Mouse (Mus musculus): Measurements from ENCODE around the gene Cenpp. TPM values are rescaled to one million over a fixed set of nuclear protein-coding genes. Genes with fewer than 3 reads are reported as not detected.

The Cenpp gene
- polyA plus RNA-seq, 2 experiments = 9.9 to 33.0 TPM

GRCm38 (mm10) chr13:49564347-49564746, 88.2 kb downstream of the Cenpp start:
- TF ChIP-seq CTCF (IDR thresholded peaks at IDR 0.05; ENCODE audit: low read depth) = no peak
- TF ChIP-seq EP300 (IDR thresholded peaks at IDR 0.05; ENCODE audit: low read depth) = no peak
- peaks cover 7 to 8% of the 10 kb centered on the region in 2 experiments; a peak in 3 of 4 replicates for H3K4me1 ChIP-seq (replicated peaks; ENCODE audit: control insufficient read depth in 2 of 2, insufficient read depth in 2 of 2, low read length in 1 of 2)
- no peaks in the 10 kb centered on the region for H3K36me3 ChIP-seq (replicated peaks; ENCODE audit: control insufficient read depth, insufficient read depth, low read depth)
- no peaks in the 10 kb centered on the region for H3K27me3 ChIP-seq (ENCODE audit: control insufficient read depth, insufficient read depth, low read length)
- H3K27ac ChIP-seq = no peak overlapping the region
- H3K9me3 ChIP-seq (ENCODE audit: control insufficient read depth, low read length) = no peaks in the 10 kb centered on the region
- DNase-seq (ENCODE audit: low read depth in 3 of 3, low spot score in 3 of 3) = no peak
- peak; percentile 50; the same call in 1 of the 2 replicates for ATAC-seq (ENCODE audit: insufficient read depth)
- WGBS (ENCODE audit: insufficient replicate concordance) = 70% methylated on average over 1 of the region's 1 CpGs
- H3K9ac ChIP-seq (replicated peaks) = no peak overlapping the region
- H3K4me3 ChIP-seq (ENCODE audit: insufficient read depth in 1 of 2, low read depth in 2 of 2, low read length in 2 of 2) = no peak overlapping the region
- H3K4me2 ChIP-seq (ENCODE audit: low read depth) = no peak overlapping the region

- no peaks in the 10 kb centered on the region for H3K9me3 ChIP-seq (ENCODE audit: control insufficient read depth, low read length)
- no peak overlapping the region for H3K4me2 ChIP-seq (ENCODE audit: low read depth)
- H3K36me3 ChIP-seq (replicated peaks; ENCODE audit: control insufficient read depth, insufficient read depth, low read depth) = no peaks in the 10 kb centered on the region
- H3K27ac ChIP-seq = no peak overlapping the region
- TF ChIP-seq EP300 (IDR thresholded peaks at IDR 0.05; ENCODE audit: low read depth) = peak; percentile 38; the same call in 1 of the 2 replicates
- TF ChIP-seq CTCF (IDR thresholded peaks at IDR 0.05; ENCODE audit: low read depth) = no peak
- H3K9ac ChIP-seq (replicated peaks) = no peak overlapping the region
- no peak overlapping the region for H3K4me3 ChIP-seq (ENCODE audit: insufficient read depth in 1 of 2, low read depth in 2 of 2, low read length in 2 of 2)
- no peaks in the 10 kb centered on the region for H3K27me3 ChIP-seq (ENCODE audit: control insufficient read depth, insufficient read depth, low read length)
- peak; percentile 77 for ATAC-seq (ENCODE audit: insufficient read depth)
- H3K4me1 ChIP-seq (replicated peaks; ENCODE audit: control insufficient read depth in 2 of 2, insufficient read depth in 2 of 2, low read length in 1 of 2) = peaks cover 7 to 8% of the 10 kb centered on the region in 2 experiments; a peak in 3 of 4 replicates
- 8% methylated on average over 2 of the region's 2 CpGs for WGBS (ENCODE audit: insufficient replicate concordance)
- peak; percentile 14 to 26 (median 20) for DNase-seq (ENCODE audit: low read depth in 3 of 3, low spot score in 3 of 3)
Measured at GRCm38 (mm10) chr13:49560886-49561285, 91.7 kb downstream of the Cenpp start.

GRCm38 (mm10) chr13:49559185-49559584, 93.4 kb downstream of the Cenpp start:
- ATAC-seq (ENCODE audit: insufficient read depth) = peak; percentile 50; the same call in 1 of the 2 replicates
- no peaks in the 10 kb centered on the region for H3K9me3 ChIP-seq (ENCODE audit: control insufficient read depth, low read length)
- H3K4me1 ChIP-seq (replicated peaks; ENCODE audit: control insufficient read depth in 2 of 2, insufficient read depth in 2 of 2, low read length in 1 of 2) = peaks cover 5 to 8% of the 10 kb centered on the region in 2 experiments; a peak in 3 of 4 replicates
- no peak overlapping the region for H3K9ac ChIP-seq (replicated peaks)
- H3K36me3 ChIP-seq (replicated peaks; ENCODE audit: control insufficient read depth, insufficient read depth, low read depth) = no peaks in the 10 kb centered on the region
- H3K27me3 ChIP-seq (ENCODE audit: control insufficient read depth, insufficient read depth, low read length) = no peaks in the 10 kb centered on the region
- peak; percentile 15 to 29 (median 16) for DNase-seq (ENCODE audit: low read depth in 3 of 3, low spot score in 3 of 3)
- H3K27ac ChIP-seq = no peak overlapping the region
- H3K4me3 ChIP-seq (ENCODE audit: insufficient read depth in 1 of 2, low read depth in 2 of 2, low read length in 2 of 2) = no peak overlapping the region
- 29% methylated on average over 2 of the region's 2 CpGs for WGBS (ENCODE audit: insufficient replicate concordance)
- TF ChIP-seq CTCF (IDR thresholded peaks at IDR 0.05; ENCODE audit: low read depth) (peak; percentile 70), EP300 (IDR thresholded peaks at IDR 0.05; ENCODE audit: low read depth) (no peak)
- H3K4me2 ChIP-seq (ENCODE audit: low read depth) = no peak overlapping the region

GRCm38 (mm10) chr13:49556924-49557323, 95.7 kb downstream of the Cenpp start:
- no peaks in the 10 kb centered on the region for H3K27me3 ChIP-seq (ENCODE audit: control insufficient read depth, insufficient read depth, low read length)
- ATAC-seq (ENCODE audit: insufficient read depth) (no peak), DNase-seq (ENCODE audit: low read depth in 3 of 3, low spot score in 3 of 3) (no peak)
- H3K4me3 ChIP-seq (ENCODE audit: insufficient read depth in 1 of 2, low read depth in 2 of 2, low read length in 2 of 2) = no peak overlapping the region
- H3K9ac ChIP-seq (replicated peaks) = no peak overlapping the region
- peaks cover 5 to 8% of the 10 kb centered on the region in 2 experiments; a peak in 3 of 4 replicates for H3K4me1 ChIP-seq (replicated peaks; ENCODE audit: control insufficient read depth in 2 of 2, insufficient read depth in 2 of 2, low read length in 1 of 2)
- TF ChIP-seq EP300 (IDR thresholded peaks at IDR 0.05; ENCODE audit: low read depth) = no peak
- 35% methylated on average over 1 of the region's 1 CpGs for WGBS (ENCODE audit: insufficient replicate concordance)
- no peak overlapping the region for H3K27ac ChIP-seq
- no peak overlapping the region for H3K4me2 ChIP-seq (ENCODE audit: low read depth)
- H3K36me3 ChIP-seq (replicated peaks; ENCODE audit: control insufficient read depth, insufficient read depth, low read depth) = no peaks in the 10 kb centered on the region
- no peaks in the 10 kb centered on the region for H3K9me3 ChIP-seq (ENCODE audit: control insufficient read depth, low read length)

- WGBS (ENCODE audit: insufficient replicate concordance) = 64% methylated on average over 1 of the region's 1 CpGs
- Histone ChIP-seq H3K4me3 (ENCODE audit: insufficient read depth in 1 of 2, low read depth in 2 of 2, low read length in 2 of 2) (no peak overlapping the region), H3K27me3 (ENCODE audit: control insufficient read depth, insufficient read depth, low read length) (no peaks in the 10 kb centered on the region), H3K4me1 (replicated peaks; ENCODE audit: control insufficient read depth in 2 of 2, insufficient read depth in 2 of 2, low read length in 1 of 2) (peaks cover 5% of the 10 kb centered on the region in 2 experiments; a peak in 3 of 4 replicates), H3K27ac (no peak overlapping the region), H3K9me3 (ENCODE audit: control insufficient read depth, low read length) (no peaks in the 10 kb centered on the region), H3K36me3 (replicated peaks; ENCODE audit: control insufficient read depth, insufficient read depth, low read depth) (no peaks in the 10 kb centered on the region), H3K4me2 (ENCODE audit: low read depth) (no peak overlapping the region), H3K9ac (replicated peaks) (no peak overlapping the region)
- TF ChIP-seq EP300 (IDR thresholded peaks at IDR 0.05; ENCODE audit: low read depth) (no peak), CTCF (IDR thresholded peaks at IDR 0.05; ENCODE audit: low read depth) (no peak)
- ATAC-seq (ENCODE audit: insufficient read depth) (no peak), DNase-seq (ENCODE audit: low read depth in 3 of 3, low spot score in 3 of 3) (no peak)
Measured at GRCm38 (mm10) chr13:49556203-49556602, 96.4 kb downstream of the Cenpp start.
